8 mouse cellular contexts compared by ENCODE assay signal in genomic region chr9:65293580-65293972, GRCm38 (mm10). TPM values are rescaled to one million over a fixed set of nuclear protein-coding genes. Genes with fewer than 3 reads are reported as not detected.
DNase-seq lines count a peak whose midpoint lies in the region; ATAC-seq and TF ChIP-seq lines count a peak whose summit lies in the region.

No protein-coding gene starts in this region.

- DNase-seq in lung, adult 2 months, result no peak
- DNase-seq in lung, adult 18-20 months, result no peak
- DNase-seq in embryonic facial prominence, embryonic 14.5 days (ENCODE audit: low spot score), result peak; percentile 17
- DNase-seq in layer of hippocampus, adult 9-11 months, result no peak
- DNase-seq in cerebellum, adult 18-20 months, result no peak
- DNase-seq in kidney, adult 9 months, result no peak

- H3K9ac ChIP-seq in embryonic facial prominence, embryonic 14.5 days (ENCODE audit: low read depth, low read length), result peak overlapping the region; percentile 97
- H3K9ac ChIP-seq in intestine, embryonic 16.5 days (ENCODE audit: low read depth, low read length), result peak overlapping the region; percentile 73

- H3ac ChIP-seq in myocyte (ENCODE audit: control insufficient read depth, insufficient read length), result peak overlapping the region; percentile 61

- WGBS in lung, adult 2 months, result under 1% methylated on average over 9 of the region's 9 CpGs
- under 1% methylated on average over 9 of the region's 9 CpGs for WGBS in embryonic facial prominence, embryonic 14.5 days
- WGBS in intestine, embryonic 16.5 days, result under 1% methylated on average over 9 of the region's 9 CpGs

- H3K4me1 ChIP-seq in lung, adult 2 months (ENCODE audit: control insufficient read depth, insufficient read depth, low read length), result peaks cover 9% of the 10 kb centered on the region
- H3K4me1 ChIP-seq in embryonic facial prominence, embryonic 14.5 days (ENCODE audit: control insufficient read depth, insufficient read depth, low read length), result peaks cover 12% of the 10 kb centered on the region
- 0 out of 2 replicates have a peak, but pooled peaks cover 4% of the 10 kb centered on the region for H3K4me1 ChIP-seq in intestine, embryonic 16.5 days (ENCODE audit: control insufficient read depth, insufficient read depth, low read length)

- peak overlapping the region; percentile 88 for H3K4me3 ChIP-seq in lung, adult 2 months (replicated peaks; ENCODE audit: extremely low read depth, low read depth, low read length)
- peak overlapping the region; percentile 97 for H3K4me3 ChIP-seq in embryonic facial prominence, embryonic 14.5 days (ENCODE audit: low read depth, low read length)
- H3K4me3 ChIP-seq in intestine, embryonic 16.5 days (ENCODE audit: low read length), result peak overlapping the region; percentile 77
- peak overlapping the region; percentile 90 for H3K4me3 ChIP-seq in myocyte

- no peak for TF ChIP-seq POLR2A in lung, adult 2 months (IDR thresholded peaks at IDR 0.05; ENCODE audit: borderline replicate concordance, extremely low read depth, low read depth, low read length)
- TF ChIP-seq POLR2A in myocyte (IDR thresholded peaks at IDR 0.05; ENCODE audit: insufficient read length, low read depth), result no peak

- peak overlapping the region; percentile 61 for H3K4me2 ChIP-seq in embryonic facial prominence, embryonic 14.5 days (ENCODE audit: low read depth, low read length)
- H3K4me2 ChIP-seq in intestine, embryonic 16.5 days (ENCODE audit: low read depth, low read length), result peak overlapping the region; percentile 65
- peak overlapping the region; percentile 77 for H3K4me2 ChIP-seq in myocyte (ENCODE audit: low read depth)

- ATAC-seq in embryonic facial prominence, embryonic 14.5 days (ENCODE audit: low read depth), result peak; percentile 28
- ATAC-seq in intestine, embryonic 16.5 days, result peak; percentile 49; the same call in 1 of the 2 replicates

- no peaks in the 10 kb centered on the region for H3K27me3 ChIP-seq in embryonic facial prominence, embryonic 14.5 days (replicated peaks; ENCODE audit: control insufficient read depth, insufficient read depth, low read length)
- no peaks in the 10 kb centered on the region for H3K27me3 ChIP-seq in intestine, embryonic 16.5 days (replicated peaks; ENCODE audit: control insufficient read depth, insufficient read depth, low read length)
- no peaks in the 10 kb centered on the region for H3K27me3 ChIP-seq in myocyte (ENCODE audit: control insufficient read depth, insufficient read depth, insufficient read length)

- no peak for TF ChIP-seq CTCF in lung, adult 2 months (IDR thresholded peaks at IDR 0.05; ENCODE audit: insufficient read depth, low read length)

- peaks cover 31% of the 10 kb centered on the region for H3K79me2 ChIP-seq in myocyte (ENCODE audit: control insufficient read depth, insufficient read depth)

- no peaks in the 10 kb centered on the region for H3K9me3 ChIP-seq in embryonic facial prominence, embryonic 14.5 days (ENCODE audit: control insufficient read depth, low read length)
- H3K9me3 ChIP-seq in intestine, embryonic 16.5 days (ENCODE audit: control insufficient read depth, low read length), result no peaks in the 10 kb centered on the region

- peaks cover 8% of the 10 kb centered on the region; the same call in 1 of the 2 replicates for H3K36me3 ChIP-seq in embryonic facial prominence, embryonic 14.5 days (ENCODE audit: control insufficient read depth, insufficient read depth, low read length)
- no peaks in the 10 kb centered on the region for H3K36me3 ChIP-seq in intestine, embryonic 16.5 days (ENCODE audit: control insufficient read depth, insufficient read depth, low read length)
- peaks cover 4% of the 10 kb centered on the region for H3K36me3 ChIP-seq in myocyte (ENCODE audit: control insufficient read depth, insufficient read depth)

- peak overlapping the region; percentile 92 for H3K27ac ChIP-seq in embryonic facial prominence, embryonic 14.5 days (replicated peaks; ENCODE audit: low read depth, low read length)
- H3K27ac ChIP-seq in intestine, embryonic 16.5 days (ENCODE audit: low read length), result peak overlapping the region; percentile 83

TF ChIP-seq in myocyte, 11 proteins besides CTCF, POLR2A, EP300 and RAD21:
- TF ChIP-seq SRF (IDR thresholded peaks at IDR 0.05; ENCODE audit: control insufficient read depth, insufficient read length, low read depth) (no peak), CEBPB (IDR thresholded peaks at IDR 0.05; ENCODE audit: insufficient read depth, poor library complexity, severe bottlenecking) (no peak), E2F4 (IDR thresholded peaks at IDR 0.05; ENCODE audit: insufficient read depth) (no peak), TCF12 (IDR thresholded peaks at IDR 0.05; ENCODE audit: insufficient read depth, poor library complexity, severe bottlenecking) (no peak), MYOG (IDR thresholded peaks at IDR 0.05; ENCODE audit: control insufficient read depth in 1 of 3, insufficient read depth in 1 of 3, insufficient read length in 2 of 3, low read depth in 2 of 3) (no peak), TCF3 (IDR thresholded peaks at IDR 0.05; ENCODE audit: insufficient read length, low read depth) (no peak), MAX (IDR thresholded peaks at IDR 0.05; ENCODE audit: low read depth) (no peak), MYOD1 (IDR thresholded peaks at IDR 0.05; ENCODE audit: control insufficient read depth in 1 of 3, insufficient read length in 2 of 3, low read depth in 2 of 3) (no peak), REST (IDR thresholded peaks at IDR 0.05; ENCODE audit: insufficient read depth, insufficient read length) (no peak), USF1 (IDR thresholded peaks at IDR 0.05; ENCODE audit: low read depth) (no peak), POLR2AphosphoS2 (IDR thresholded peaks at IDR 0.05; ENCODE audit: insufficient read length, low read depth) (no peak)

RNA-seq across cellular contexts. Expression of gene Clpx, which starts 0.5 kb away (rescaled TPM):
- 8.7 and 10.5 TPM in 2 replicates for polyA plus RNA-seq in lung, adult 2 months (2012; rRNA removed)
- 55.8 and 56.3 TPM in 2 replicates for polyA plus RNA-seq in embryonic facial prominence, embryonic 14.5 days (2014; fragmentation: Nextera tagmentation; extraction: Ambion mirVana)
- polyA plus RNA-seq in intestine, embryonic 16.5 days (2015; fragmentation: Nextera tagmentation; extraction: Ambion mirVana), result 46.6 and 49.7 TPM in 2 replicates
- 13.0 TPM for polyA plus RNA-seq in myocyte (2012; fragmentation: generic; extraction: Trizol)

RNA-seq across cellular contexts. Expression of gene Cilp, which starts 28.6 kb away (rescaled TPM):
- polyA plus RNA-seq in lung, adult 2 months (2012; rRNA removed), result 1.2 and 6.1 TPM in 2 replicates
- polyA plus RNA-seq in embryonic facial prominence, embryonic 14.5 days (2014; fragmentation: Nextera tagmentation; extraction: Ambion mirVana), result 9.7 and 10.7 TPM in 2 replicates
- polyA plus RNA-seq in intestine, embryonic 16.5 days (2015; fragmentation: Nextera tagmentation; extraction: Ambion mirVana), result 1.7 and 2.0 TPM in 2 replicates
- polyA plus RNA-seq in myocyte (2012; fragmentation: generic; extraction: Trizol), result 0.29 TPM

RNA-seq across cellular contexts. Expression of gene Pdcd7, which starts 52.3 kb away (rescaled TPM):
- polyA plus RNA-seq in lung, adult 2 months (2012; rRNA removed), result 10.9 and 12.1 TPM in 2 replicates
- 11.5 and 11.9 TPM in 2 replicates for polyA plus RNA-seq in embryonic facial prominence, embryonic 14.5 days (2014; fragmentation: Nextera tagmentation; extraction: Ambion mirVana)
- 3.4 and 3.5 TPM in 2 replicates for polyA plus RNA-seq in intestine, embryonic 16.5 days (2015; fragmentation: Nextera tagmentation; extraction: Ambion mirVana)
- polyA plus RNA-seq in myocyte (2012; fragmentation: generic; extraction: Trizol), result 8.2 TPM
